Mouse (Mus musculus) gonadal fat pad, adult 2 months (tissue): ENCODE data around the gene Coro1c. TPM values are rescaled to one million over a fixed set of nuclear protein-coding genes. Genes with fewer than 3 reads are reported as not detected.
"Not testable (repeated sequence)": the region's sequence is repeated elsewhere in the genome, so short reads cannot be mapped to it uniquely, and the experiment has no call there.

ENCODE experiments used
- DNase-seq: peaks from one replicate; pipeline ENCODE4 v3.0.0-alpha.2; 2012; ENCODE audit warnings: low read depth
- polyA plus RNA-seq: library from polyadenylated mRNA; depleted of rRNA; stranded (reverse); fragments of >200 nt; gene quantifications from 2 replicates; pipeline ENCODE4 v1.2.3, GENCODE M21; 2012

Coro1c gene
- polyA plus RNA-seq, 1 experiment, result 51.0 TPM

DNA sequence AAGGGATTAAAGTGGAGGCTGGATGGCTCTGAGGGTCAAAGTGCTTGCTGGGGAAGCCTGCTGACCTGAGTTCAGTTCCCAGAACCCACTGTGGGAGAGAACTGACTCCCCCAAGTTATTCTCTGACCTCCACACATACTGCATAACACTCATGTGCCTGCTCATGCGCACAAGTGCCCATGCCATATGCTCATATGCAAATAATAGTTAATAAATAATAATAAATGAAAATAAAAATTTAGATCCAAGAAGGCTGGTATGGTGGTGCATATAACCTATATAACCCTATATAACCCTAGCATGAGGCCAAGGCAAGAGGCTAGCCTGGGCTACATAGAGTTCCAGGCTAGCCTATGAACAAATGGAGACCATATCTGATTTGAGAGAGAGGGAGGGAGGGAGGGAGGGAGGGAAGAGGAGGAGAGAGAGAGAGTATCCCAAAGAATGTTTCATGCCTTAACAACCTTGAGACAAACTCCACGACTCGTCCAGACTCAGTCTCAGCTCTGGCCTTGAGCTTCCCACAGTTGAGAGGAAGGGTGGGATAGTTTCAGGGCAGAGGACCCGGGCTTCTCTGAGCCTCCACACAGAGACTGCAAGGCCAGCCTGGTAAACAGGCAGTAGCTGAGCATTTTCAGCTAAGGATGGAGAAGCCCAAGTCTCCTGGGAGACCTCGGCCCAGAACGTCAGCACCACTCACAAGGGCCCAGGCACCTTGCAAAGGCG is 78.8 kb downstream of the Coro1c start:
- DNase-seq, result no peak

DNA sequence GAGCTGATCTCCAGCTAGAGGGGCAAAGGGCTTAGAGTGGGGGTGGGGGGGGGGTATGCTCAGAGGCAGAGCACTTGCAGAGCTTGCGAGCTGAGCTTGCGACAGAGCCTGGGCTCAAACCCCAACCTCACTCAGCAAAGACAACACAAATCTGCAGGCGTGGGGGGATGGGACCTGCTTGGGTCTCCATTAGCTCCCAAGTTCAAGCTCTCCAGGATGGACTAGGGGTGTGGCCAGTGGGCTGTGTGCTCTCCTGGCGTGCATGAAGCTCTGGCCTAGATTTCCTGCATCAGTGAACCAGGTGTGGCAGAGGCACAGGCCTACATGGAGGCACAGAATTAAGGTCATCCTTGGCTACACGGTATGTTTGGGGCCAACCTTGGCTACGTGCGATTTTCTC is 80.1 kb downstream of the Coro1c start:
- no peak for DNase-seq

DNA sequence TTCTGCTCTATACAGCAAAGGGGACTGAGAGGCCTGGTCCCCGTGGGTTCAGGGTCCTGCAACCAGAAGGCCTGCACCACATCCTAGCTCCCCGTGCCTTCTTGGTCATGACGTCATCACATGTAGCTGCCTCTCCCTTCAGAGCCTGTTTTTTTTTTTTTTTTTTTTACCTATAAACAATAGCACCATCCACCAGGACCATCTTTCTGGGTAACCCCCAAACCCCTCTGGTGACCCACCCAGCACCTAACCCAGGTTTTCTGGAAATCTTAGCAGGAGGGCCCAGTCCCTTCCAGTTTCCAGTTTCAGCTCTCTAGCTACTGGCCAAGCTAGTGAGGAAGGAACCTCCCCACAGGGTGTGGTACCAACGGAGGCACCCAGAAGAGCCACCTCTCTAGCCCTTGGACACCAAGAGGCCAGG is 80.6 kb downstream of the Coro1c start:
- DNase-seq, result no peak

DNA sequence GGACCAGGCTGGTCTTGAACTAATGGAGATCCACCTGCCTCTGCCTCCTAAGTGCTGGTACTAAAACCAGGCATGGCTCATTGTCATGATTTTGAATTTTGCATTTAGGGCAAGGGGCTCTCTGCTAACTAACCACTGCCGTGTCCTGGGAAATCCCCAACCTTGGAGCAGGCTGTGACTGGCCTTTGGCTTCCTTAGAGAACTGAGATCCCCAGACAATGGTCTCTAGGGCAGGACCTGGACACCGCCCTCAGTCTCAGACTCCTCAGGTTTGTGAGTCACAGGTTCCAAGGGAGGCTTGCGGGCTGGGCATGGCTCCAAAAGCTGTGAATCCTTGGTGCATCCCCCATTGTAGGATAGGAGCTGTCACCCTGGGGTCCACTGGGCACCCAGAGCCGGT is 81.9 kb downstream of the Coro1c start:
- DNase-seq, result no peak

DNA sequence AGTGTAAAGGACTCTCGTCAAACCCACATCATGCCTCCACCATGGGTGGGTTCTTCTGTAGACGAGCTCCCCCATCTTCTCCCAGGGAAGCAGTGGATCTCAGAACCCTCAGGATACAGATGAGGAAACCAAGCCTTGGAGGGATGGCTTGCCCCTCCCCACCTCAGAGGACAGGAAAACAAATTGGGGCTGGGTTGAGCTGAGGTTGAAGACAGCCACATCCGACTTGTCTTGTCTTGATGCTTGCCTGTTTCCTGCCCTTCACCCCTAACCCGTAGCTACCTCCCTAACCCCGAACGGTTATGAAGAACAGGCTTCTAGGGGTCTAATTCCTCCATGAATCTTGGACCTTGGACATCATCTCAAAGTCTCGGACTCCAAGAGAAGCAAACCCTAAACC is 83.0 kb downstream of the Coro1c start:
- no peak for DNase-seq

DNA sequence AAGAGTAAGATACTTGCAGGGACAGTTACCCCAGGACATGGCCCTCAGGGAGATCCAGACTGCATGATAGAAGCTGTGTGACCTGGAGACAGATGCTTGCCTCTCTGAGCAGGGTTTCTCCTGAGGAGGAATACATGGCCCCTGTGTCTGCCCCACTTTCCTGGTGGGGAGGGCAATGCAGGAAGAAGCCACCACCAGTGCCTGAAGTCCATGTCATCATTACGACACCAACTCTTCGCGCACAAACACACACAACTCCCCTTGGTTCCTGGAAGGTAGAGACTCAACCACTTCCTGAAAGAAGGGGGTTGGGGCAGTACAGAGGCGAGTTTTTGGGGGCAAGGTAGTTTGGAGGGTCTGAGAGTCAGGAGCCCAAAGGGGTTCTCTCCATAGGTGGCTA is 84.3 kb downstream of the Coro1c start:
- DNase-seq, result no peak

DNA sequence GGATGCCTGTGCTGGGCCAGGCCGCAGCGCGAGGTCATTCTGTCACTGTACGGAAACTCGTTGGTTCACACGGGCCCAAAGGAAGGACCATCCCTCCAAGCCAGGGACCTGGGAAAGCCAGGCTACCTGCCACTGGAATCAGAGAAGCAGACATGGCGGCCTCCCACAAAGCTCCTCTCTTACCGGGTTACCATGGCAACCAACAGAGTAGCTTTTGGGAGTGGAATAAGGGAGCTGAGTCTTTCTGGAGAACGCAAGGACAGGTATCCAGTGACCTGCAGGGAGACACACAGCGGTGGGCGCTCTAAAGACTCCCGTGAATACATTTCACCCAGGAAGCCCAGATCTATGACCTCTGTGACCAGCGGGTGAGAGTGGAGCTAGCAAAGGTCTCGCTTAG is 90.0 kb downstream of the Coro1c start:
- DNase-seq, result no peak

DNA sequence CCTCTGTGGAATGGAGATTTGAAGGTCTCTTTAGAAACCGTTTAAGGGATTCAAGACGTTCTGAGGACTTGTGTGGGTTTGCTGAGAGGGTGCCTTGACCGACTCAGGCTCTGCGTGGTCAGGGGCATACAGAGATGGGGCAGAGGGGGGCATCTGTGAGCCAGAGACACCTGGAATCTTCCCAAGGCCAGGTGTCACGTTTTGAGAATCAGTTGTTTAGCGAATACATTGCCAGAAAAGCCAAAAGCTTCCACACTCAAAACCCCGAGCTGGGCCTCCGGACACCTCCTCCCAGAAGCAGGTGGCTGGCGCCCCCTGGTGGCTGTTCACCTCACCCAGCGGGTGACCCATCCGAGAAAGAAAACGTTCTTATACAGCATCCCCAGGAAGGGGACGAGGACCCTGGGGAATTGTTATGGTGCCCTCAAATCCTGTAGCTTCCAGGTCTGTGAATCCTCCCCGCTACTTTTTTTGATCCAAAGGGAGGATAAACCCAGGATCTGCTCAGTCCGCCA is 92.9 kb downstream of the Coro1c start:
- no peak for DNase-seq

DNA sequence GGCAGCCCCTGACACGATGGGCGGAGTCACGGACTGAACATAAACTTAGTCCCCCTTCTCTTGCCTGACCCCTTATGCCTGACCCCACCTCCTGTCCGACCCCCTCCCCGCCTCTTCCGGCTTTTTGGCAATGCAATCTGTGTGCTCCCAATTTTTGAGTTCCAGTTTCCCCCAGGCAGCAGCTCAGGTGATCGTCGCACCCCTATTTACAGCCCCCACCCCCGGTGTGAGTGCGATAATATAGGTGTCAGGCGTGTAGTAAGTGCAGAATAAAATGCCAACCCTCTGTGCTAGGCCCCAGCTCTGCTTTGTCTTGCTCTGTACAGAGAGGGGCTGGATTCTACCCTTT is 93.5 kb downstream of the Coro1c start:
- no peak for DNase-seq

DNA sequence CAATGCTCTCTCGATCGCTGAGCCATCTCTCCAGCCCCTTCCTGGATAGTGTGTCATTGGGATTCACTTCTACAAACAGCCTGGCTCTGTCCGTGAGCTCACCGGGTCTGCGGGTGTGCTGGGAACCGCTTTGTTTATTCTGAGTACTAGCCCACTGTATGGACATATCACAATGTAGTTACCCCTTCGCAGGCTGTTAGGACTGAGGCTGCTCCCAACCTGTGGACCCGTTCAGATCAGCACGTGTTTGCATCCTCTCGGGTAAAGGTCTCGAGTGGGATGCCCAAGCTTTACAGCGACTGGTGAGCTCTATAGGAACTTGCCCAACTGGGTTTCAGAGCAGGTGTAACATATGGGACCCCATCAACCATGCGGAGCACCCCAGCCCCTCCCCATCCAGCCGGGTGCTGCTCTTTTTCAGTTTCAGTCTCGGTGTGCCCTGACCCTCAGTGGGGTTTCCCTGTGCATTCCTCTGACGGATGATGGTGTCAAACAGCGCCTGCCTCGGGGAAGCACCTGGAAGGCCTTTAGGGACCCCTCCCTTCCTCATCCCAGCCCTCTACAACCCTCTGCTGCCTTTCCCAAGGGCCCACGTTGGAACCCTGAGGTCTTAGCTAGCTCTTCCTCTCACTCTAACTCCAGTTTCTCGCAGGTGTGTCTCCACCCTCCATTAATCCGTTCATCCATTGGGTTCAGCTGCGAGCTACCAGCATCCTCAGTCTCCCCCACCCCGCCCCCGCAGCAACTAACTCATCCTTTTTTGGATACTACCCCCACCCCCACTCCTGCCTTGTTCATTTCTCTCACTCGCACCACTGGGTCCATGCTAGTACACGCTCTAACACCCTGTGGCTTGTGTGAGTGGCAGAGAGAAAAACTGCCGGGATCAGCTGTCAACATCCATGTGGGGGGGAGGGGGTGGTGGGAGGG is 94.2 kb downstream of the Coro1c start:
- DNase-seq, result no peak

DNA sequence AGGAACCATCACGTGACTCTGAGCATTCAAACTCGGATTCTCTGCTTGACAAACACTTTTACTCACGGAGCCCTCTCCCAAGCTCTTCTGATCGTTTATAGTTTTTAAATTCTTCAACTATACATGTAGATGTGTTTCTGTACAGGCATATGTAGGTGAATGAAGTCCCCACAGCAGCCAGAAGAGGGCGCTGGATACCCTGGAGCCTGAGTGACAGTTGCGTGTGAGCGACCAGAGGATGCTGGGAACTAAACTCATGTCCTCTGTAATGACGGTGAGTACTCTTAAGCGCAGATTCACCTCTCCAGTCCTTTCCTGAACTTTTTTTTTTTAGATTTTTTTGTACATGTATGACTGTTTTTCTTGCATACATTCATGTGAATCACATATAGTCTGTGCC is 95.0 kb downstream of the Coro1c start:
- no peak for DNase-seq

DNA sequence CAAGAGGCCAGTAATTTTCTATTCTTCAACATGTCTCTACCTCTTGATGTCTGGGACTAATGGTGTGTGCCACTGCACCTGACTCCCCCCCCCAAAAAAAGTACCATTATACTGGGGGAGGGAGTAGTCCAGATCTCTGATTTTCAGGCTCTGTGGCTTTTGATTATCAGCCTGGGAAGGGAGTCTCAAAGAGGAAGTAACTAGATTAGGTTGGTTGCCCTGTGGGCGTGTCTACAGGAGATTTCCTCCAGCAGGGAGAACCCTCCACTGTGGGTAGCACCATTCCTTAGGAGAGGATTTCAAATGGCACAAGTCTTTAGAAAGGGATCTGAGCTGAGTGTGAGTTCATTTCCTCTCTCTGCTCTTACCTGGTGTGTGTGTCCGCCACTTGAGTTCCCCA is 95.9 kb downstream of the Coro1c start:
- DNase-seq, result no peak

DNA sequence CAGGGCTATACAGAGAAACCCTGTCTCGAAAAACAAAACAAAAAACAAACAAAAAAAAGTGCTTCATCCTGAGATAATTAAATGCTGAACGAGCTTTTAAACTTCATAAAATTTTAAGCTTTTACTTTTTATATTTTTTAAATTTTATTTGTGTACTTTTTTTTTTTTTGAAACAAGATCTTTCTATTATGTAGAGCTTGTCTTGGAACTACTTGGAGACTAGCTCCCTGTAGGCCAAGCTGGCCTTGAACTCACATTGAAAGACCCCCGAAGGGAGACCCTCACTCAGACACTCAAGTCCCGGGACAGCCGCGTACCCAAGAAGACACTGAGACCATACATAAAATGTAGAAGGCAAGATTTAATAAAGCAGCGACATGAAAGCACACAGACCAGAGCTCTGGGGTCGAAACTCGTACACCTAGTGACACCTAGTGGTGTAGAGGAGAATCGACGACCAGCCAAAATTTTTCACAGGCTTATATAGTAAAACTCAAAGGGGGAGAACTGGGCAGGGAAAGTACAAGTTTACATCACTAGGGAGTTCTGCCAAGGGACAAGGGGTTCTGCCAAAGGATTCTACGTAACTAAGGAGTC is 96.6 kb downstream of the Coro1c start:
- not testable (repeated sequence) for DNase-seq

DNA sequence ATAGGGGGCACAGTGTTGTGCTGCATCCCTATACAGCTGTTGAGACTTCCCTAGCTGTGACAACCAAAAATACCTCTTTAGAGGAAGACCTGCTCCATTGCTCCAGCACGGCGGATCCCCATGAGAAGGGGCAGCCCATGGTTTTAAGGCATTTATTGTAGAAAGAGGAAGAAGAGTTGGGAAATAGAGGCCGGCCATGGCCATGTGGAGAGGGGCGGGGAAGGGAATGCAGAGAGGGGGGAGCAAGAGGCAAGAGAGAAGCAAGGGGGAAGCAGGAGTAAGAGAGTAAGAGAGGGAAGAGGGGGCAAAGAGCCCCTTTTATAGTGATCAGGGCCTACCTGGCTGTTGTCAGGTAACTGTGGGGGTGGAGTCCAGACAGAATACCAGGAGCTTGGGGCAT is 98.4 kb downstream of the Coro1c start:
- no peak for DNase-seq

DNA sequence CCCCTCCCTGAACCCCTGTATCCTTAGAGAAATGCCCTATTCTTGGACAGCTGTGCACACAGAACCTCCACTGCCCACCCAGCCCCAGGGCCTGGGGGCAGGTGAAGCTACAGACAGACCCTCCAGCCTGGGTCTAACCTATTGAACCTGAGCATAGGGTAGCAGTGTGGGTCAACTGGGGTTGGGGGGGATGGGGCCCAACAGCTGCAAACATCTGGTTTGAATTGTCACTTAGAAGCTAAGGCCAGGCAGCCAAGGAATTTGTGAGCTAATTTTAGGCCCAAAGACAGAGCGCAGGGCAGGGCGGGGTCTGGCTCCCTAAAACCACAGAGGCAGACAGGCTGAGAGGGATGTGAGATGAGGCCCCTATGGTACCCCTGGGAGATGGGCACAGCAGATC is 100.4 kb downstream of the Coro1c start:
- no peak for DNase-seq

DNA sequence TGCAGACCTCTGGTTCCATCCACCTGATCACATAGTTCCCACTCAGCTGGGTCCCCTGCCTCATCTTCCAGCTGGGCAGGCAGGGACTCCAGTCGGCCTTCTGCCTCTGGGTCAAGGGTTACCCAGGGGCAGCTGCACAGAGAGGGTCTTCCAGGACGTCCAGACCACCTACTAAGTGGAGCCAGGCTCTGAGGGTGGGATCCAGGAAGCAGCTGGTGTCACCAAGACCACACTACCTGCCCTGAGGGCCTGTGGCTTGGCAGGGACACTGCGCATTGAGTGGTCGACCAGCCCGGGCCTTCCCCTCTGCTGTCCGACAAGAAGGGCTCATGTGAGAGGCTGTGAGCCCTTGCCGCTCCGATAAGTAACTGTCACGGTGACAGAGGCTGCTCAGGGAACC is 100.8 kb downstream of the Coro1c start:
- no peak for DNase-seq

DNA sequence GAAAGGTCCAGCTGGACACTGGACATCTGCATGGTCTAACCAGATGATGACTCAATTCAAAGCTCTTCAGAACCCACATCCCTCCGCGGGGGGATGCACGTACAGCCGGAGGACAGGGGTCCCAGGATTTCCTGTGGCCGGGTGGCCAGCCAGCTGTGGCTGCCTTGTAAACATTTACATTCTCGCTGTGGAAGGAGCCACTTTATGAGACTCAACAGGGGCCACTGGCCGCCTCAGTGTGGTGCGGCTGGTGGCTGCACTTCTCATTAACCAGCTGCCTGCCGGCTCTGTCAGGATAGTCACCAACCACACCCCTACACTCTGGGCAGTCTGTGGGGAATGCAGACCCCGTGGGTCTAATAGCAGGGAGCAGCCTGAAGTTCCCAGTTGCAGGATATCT is 102.1 kb downstream of the Coro1c start:
- no peak for DNase-seq

DNA sequence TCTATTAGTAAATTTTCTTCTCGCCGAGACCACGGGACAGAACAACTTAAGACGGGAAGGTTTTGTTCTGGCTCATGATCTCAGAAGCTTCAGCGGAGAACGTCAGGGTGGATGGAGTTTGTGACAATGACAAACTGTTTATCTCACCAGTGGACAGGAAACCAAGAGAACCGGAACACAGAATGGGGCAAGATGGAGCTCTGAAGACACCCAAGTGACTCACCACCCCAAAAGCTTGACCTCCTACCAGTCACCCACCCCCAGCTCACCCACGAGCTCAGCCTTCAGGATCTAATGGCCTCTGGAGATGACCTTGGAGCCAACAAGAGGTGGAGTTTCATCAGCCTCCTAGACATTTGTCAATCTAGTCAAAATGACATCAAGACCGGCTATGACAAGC is 103.3 kb downstream of the Coro1c start:
- no peak for DNase-seq

DNA sequence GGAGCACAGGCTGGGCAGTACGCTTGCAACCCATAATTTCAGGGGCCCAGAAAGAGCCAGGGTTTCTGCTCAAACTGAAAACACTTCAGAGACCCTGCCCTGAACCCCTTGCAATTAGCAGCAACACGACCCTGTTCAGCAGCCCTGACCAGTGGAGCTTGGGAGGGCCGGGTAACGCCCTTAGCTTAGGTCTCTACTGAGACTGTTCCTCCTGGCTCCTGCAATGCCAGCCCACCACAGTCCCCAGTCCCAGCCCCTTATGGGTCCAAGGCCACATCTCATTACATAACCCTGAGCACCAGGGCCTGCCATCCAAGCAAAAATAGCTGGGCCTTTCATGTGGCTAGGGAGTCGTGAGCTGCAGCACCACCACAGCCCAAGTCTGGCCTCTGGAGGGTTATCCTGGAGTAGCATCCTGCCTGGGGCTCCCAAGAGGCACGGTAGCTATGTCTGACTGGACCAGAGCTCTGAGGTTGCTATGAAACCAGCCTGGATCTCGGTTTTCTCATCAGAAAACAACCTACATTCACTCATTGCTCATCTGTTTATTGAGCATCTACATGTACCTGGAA is 104.1 kb downstream of the Coro1c start:
- DNase-seq, result no peak

DNA sequence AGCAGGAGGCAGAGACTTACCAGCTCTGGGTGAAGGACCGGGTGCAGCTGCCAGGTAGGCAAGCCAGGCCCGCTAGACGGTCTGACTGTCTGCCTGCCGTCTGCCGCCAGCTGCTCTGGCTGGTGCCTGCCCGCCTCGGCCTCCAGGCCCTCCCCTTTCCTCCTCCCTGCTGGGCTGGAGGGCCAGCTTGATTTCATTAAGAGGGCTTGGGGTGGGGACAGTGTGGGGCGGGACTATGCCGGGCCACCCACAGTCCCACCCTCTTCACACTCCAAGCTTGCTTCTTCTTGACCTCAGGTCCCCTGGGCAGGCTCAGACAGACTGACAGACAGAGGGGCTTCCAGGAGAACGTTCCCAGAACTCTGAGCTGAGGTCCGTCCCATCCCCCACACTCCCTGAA is 108.3 kb downstream of the Coro1c start, which contains the start of gene Tmem119:
Gene Tmem119, minus strand, starts transcription at position 237 of the 400 bp plus-strand sequence.
- DNase-seq, result no peak

DNA sequence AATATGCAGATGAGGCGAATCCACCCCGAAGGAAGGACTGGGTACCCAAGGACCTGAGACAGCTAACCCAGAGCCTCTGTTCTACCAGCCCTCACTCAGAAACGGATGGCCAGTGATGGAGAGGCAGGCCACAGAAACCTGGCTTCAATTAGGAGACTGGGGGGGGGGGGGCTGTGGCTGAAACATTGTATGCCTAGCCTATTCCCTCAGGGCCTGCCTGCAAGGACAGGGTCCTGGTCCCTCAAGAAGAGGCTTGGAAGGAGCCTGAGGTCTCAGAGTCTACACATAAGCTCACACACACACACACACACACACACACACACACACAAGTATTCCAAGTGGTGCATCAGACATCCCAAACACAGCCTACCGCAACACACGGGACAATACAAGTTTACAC is 108.9 kb downstream of the Coro1c start:
- no peak for DNase-seq

DNA sequence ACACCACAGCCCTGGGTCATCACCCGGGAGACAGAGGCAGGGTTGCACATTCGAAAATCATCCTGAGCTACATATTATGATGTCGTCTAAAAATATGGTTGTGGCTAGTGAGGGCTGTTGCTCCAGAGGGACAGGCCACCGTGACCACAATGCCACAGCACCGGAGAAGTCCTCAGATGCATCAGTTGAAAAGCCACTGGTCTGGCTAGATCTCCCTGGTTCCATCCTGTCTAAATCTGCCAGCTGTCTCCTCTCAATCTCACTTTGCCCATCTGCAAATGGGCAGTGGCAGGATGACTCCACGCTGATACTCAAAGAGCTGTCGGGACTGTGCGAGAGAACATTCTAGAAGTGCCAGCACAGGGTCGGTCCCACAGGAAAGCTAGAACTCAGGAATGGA is 110.0 kb downstream of the Coro1c start:
- no peak for DNase-seq
